Mouse (Mus musculus) hematopoietic stem cell, adult 5-6 weeks (primary cell): Measurements from ENCODE around the gene Pde4d. TPM values are rescaled to one million over a fixed set of nuclear protein-coding genes. Genes with fewer than 3 reads are reported as not detected.

Experiments
- ATAC-seq, 2 experiments: fragments of 125-278 bp in 1 of 2; replicated peaks in 1 of 2; 2 replicates each; pipeline ENCODE4 v1.8.0; 2016 to 2017; ENCODE audit warnings: inconsistent platforms in 2 of 2, mild to moderate bottlenecking in 2 of 2, moderate number of reproducible peaks in 2 of 2, low read depth in 1 of 2, moderate TSS enrichment in 1 of 2; ENCODE audit not compliant: low FRiP score in 2 of 2, poor library complexity in 2 of 2, severe bottlenecking in 2 of 2, insufficient read depth in 1 of 2, low TSS enrichment in 1 of 2
- total RNA-seq: library from RNA; stranded (forward); fragments of 172-1452, 232-1000 nt; gene quantifications from 2 replicates; pipeline ENCODE4 v1.2.3, GENCODE M21; 2017

The Pde4d gene
- total RNA-seq, 1 experiment from 2014 or later, result 29.6 TPM

GRCm38 (mm10) chr13:109788604-109789003 lies 1338.9 kb downstream of the Pde4d start:
- ATAC-seq, result no peak

- ATAC-seq, result peak; percentile 71 to 86
These were observed 1339.4 kb downstream of the Pde4d start for GRCm38 (mm10) chr13:109789151-109789550.

- ATAC-seq, result no peak
These were observed 1340.4 kb downstream of the Pde4d start for GRCm38 (mm10) chr13:109790045-109790715.

GRCm38 (mm10) chr13:109793918-109794317 lies 1344.2 kb downstream of the Pde4d start:
- no peak for ATAC-seq

- ATAC-seq, result no peak
These were observed 1348.9 kb downstream of the Pde4d start for GRCm38 (mm10) chr13:109798651-109799050.

GRCm38 (mm10) chr13:109802201-109802600 lies 1352.5 kb downstream of the Pde4d start:
- ATAC-seq, result no peak

GRCm38 (mm10) chr13:109806193-109806966 lies 1356.6 kb downstream of the Pde4d start:
- no peak for ATAC-seq

- ATAC-seq, result no peak
These were observed 1357.3 kb downstream of the Pde4d start for GRCm38 (mm10) chr13:109807036-109807435.

GRCm38 (mm10) chr13:109807446-109807845 lies 1357.7 kb downstream of the Pde4d start:
- ATAC-seq, result no peak

- 0 out of 4 replicates have a peak, but pooled peaks of 1 of the 2 experiments have one; percentile 17 for ATAC-seq
These were observed 1358.3 kb downstream of the Pde4d start for GRCm38 (mm10) chr13:109808039-109808438.

GRCm38 (mm10) chr13:109808946-109809345 lies 1359.2 kb downstream of the Pde4d start:
- ATAC-seq, result no peak

GRCm38 (mm10) chr13:109809646-109810045 lies 1359.9 kb downstream of the Pde4d start:
- ATAC-seq, result no peak

- ATAC-seq, result no peak
These were observed 1364.2 kb downstream of the Pde4d start for GRCm38 (mm10) chr13:109813924-109814323.

- ATAC-seq, result no peak
These were observed 1369.3 kb downstream of the Pde4d start for GRCm38 (mm10) chr13:109819071-109819470.

- ATAC-seq, result no peak
These were observed 1370.4 kb downstream of the Pde4d start for GRCm38 (mm10) chr13:109820141-109820540.

- ATAC-seq, result no peak
These were observed 1371.1 kb downstream of the Pde4d start for GRCm38 (mm10) chr13:109820866-109821265.

- peak; percentile 18 to 51 for ATAC-seq
These were observed 1372.1 kb downstream of the Pde4d start for GRCm38 (mm10) chr13:109821725-109822412.
